10 mouse cellular contexts compared by ENCODE assay signal in the genomic region with DNA sequence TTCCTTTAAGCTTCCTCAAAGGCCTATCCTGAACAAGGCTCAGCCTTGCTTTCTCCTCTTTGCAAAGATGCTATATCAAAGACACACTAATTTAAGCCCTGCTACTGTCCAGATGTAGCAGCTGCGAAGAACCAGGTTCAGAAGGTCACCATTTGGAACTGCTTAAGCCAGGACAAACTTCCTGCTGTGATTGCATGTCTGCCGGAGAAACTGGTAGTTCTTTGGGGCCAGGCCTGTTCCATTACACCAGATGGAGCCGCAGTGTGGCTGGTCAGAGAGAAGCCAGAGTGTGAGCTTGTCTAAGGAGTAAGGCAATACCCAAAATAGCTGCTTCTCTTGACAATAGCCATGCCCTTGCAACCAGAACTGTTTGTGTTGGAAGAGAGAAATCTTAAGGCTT.
DNase-seq lines count a peak whose midpoint lies in the region; ATAC-seq and TF ChIP-seq lines count a peak whose summit lies in the region.
"Had no signal": no experiment of that assay in that cellular context is flagged by ENCODE, and none has a peak within 500 bp of the region (broad histone marks: within the 10 kb centered on the region; RNA-seq: fewer than 3 reads in every experiment).

No protein-coding gene starts in this region.

- WGBS in liver, adult 2 months = 53% methylated on average over 3 of the region's 3 CpGs
- 45% methylated on average over 3 of the region's 3 CpGs for WGBS in liver, embryonic 11.5 days

- TF ChIP-seq POLR2A in liver, adult 2 months (IDR thresholded peaks at IDR 0.05; ENCODE audit: extremely low read depth, insufficient read depth, low read length) = no peak
- no peak for TF ChIP-seq POLR2A in myocyte (IDR thresholded peaks at IDR 0.05; ENCODE audit: insufficient read length, low read depth)

- H3K36me3 ChIP-seq in liver, adult 2 months (ENCODE audit: control insufficient read depth, insufficient read depth, low read length) = no peaks in the 10 kb centered on the region
- H3K36me3 ChIP-seq in liver, embryonic 11.5 days (ENCODE audit: control insufficient read depth, insufficient read depth, low read length) = no peaks in the 10 kb centered on the region
- no peaks in the 10 kb centered on the region for H3K36me3 ChIP-seq in myocyte (ENCODE audit: control insufficient read depth, insufficient read depth)

- H3K79me2 ChIP-seq in liver, adult 2 months (ENCODE audit: control insufficient read depth, insufficient read depth, low read length) = no peaks in the 10 kb centered on the region; the same call in 1 of the 2 replicates
- H3K79me2 ChIP-seq in myocyte (ENCODE audit: control insufficient read depth, insufficient read depth) = no peaks in the 10 kb centered on the region

- H3K4me3 ChIP-seq in liver, adult 2 months (ENCODE audit: insufficient read depth, low read depth, low read length) = no peak overlapping the region
- H3K4me3 ChIP-seq in liver, embryonic 11.5 days (ENCODE audit: low read depth, low read length) = no peak overlapping the region
- H3K4me3 ChIP-seq in myocyte = no peak overlapping the region
- H3K4me3 ChIP-seq: left cerebral cortex, adult 2 months had no signal

- H3K9ac ChIP-seq in liver, adult 2 months (ENCODE audit: low read depth, low read length) = no peak overlapping the region
- H3K9ac ChIP-seq in liver, embryonic 11.5 days (ENCODE audit: low read depth, low read length) = no peak overlapping the region

- peak; percentile 37 for DNase-seq in liver, adult 2 months (ENCODE audit: extremely low read depth, low read depth, low spot score)
- DNase-seq in liver, embryonic 11.5 days (ENCODE audit: low spot score) = no peak
- peak; percentile 79 for DNase-seq in cerebellum, adult 9-11 months
- peak; percentile 74 to 81 for DNase-seq in heart, adult 18-20 months
- DNase-seq in lung, postnatal 14 days = no peak
- no peak for DNase-seq in right cerebral cortex, postnatal 4 days
- no peak for DNase-seq in liver
- DNase-seq: thymus, adult 18-20 months had no signal

- H3K4me1 ChIP-seq in liver, adult 2 months (ENCODE audit: control insufficient read depth, insufficient read depth, low read length) = peaks cover 21% of the 10 kb centered on the region
- no peaks in the 10 kb centered on the region for H3K4me1 ChIP-seq in liver, embryonic 11.5 days (replicated peaks; ENCODE audit: control insufficient read depth, insufficient read depth, low read length)

- H3K9me3 ChIP-seq in liver, embryonic 11.5 days (ENCODE audit: control insufficient read depth, low read length) = no peaks in the 10 kb centered on the region

- no peak for TF ChIP-seq CTCF in liver, adult 2 months (IDR thresholded peaks at IDR 0.05; ENCODE audit: low read depth, low read length)

- H3ac ChIP-seq in myocyte (ENCODE audit: control insufficient read depth, insufficient read length) = no peak overlapping the region

- no peaks in the 10 kb centered on the region for H3K27me3 ChIP-seq in liver, adult 2 months (ENCODE audit: control insufficient read depth, insufficient read depth, low read length)
- H3K27me3 ChIP-seq in liver, embryonic 11.5 days (replicated peaks; ENCODE audit: control insufficient read depth, insufficient read depth, low read length) = no peaks in the 10 kb centered on the region
- no peaks in the 10 kb centered on the region for H3K27me3 ChIP-seq in myocyte (ENCODE audit: control insufficient read depth, insufficient read depth, insufficient read length)

- no peak for ATAC-seq in liver, embryonic 11.5 days (replicated peaks; ENCODE audit: low FRiP score)

- no peak overlapping the region for H3K4me2 ChIP-seq in liver, embryonic 11.5 days
- H3K4me2 ChIP-seq in myocyte (ENCODE audit: low read depth) = peak overlapping the region; percentile 22

- no peak overlapping the region for H3K27ac ChIP-seq in liver, adult 2 months (replicated peaks; ENCODE audit: insufficient read depth, low read depth, low read length)
- H3K27ac ChIP-seq in liver, embryonic 11.5 days (ENCODE audit: low read depth, low read length) = no peak overlapping the region
- H3K27ac ChIP-seq: left cerebral cortex, adult 2 months had no signal

TF ChIP-seq in myocyte, 11 proteins besides CTCF, POLR2A, EP300 and RAD21:
- TF ChIP-seq MYOG (IDR thresholded peaks at IDR 0.05; ENCODE audit: control insufficient read depth in 1 of 3, insufficient read depth in 1 of 3, insufficient read length in 2 of 3, low read depth in 2 of 3) (no peak), MYOD1 (IDR thresholded peaks at IDR 0.05; ENCODE audit: control insufficient read depth in 1 of 3, insufficient read length in 2 of 3, low read depth in 2 of 3) (peak in 1 of 3 experiments; percentile 27)

Comparison
In these comparisons a context has a peak if more than half of its experiments do, and no peak if none do; other contexts are left out.
1. DNase-seq: peak in liver, adult 2 months (single experiment), cerebellum, adult 9-11 months (single experiment) and heart, adult 18-20 months (2 of 2); none in liver, embryonic 11.5 days (single experiment), lung, postnatal 14 days (single experiment), right cerebral cortex, postnatal 4 days (single experiment) and liver (single experiment).